Mouse (Mus musculus) cortical plate, adult 2 months (tissue): ENCODE results near the gene Ptprj. TPM values are rescaled to one million over a fixed set of nuclear protein-coding genes. Genes with fewer than 3 reads are reported as not detected.
"Not testable (repeated sequence)": the region's sequence is repeated elsewhere in the genome, so short reads cannot be mapped to it uniquely, and the experiment has no call there.

Experiments
- H3K27ac ChIP-seq: fragments of 200-500 bp; 2 replicates; pipeline ENCODE4 v1.5.1; 2012; ENCODE audit warnings: low read length, control low read depth, inconsistent platforms; ENCODE audit not compliant: insufficient read depth
- H3K4me1 ChIP-seq: fragments of 200-500 bp; 2 replicates; pipeline ENCODE4 v1.6.1; 2011; ENCODE audit warnings: low read length; ENCODE audit not compliant: control insufficient read depth, insufficient read depth
- H3K4me3 ChIP-seq: fragments of 200-500 bp; 2 replicates; pipeline ENCODE4 v1.5.1; 2011; ENCODE audit warnings: mild to moderate bottlenecking, low read length, control low read depth; ENCODE audit not compliant: insufficient read depth
- CTCF ChIP-seq: fragments of 200-500 bp; IDR thresholded peaks from 2 replicates; pipeline ENCODE4 v1.5.1; 2011; ENCODE audit warnings: mild to moderate bottlenecking, control low read depth, low read length; ENCODE audit not compliant: insufficient read depth; ENCODE audit errors: extremely low read depth
- POLR2A ChIP-seq: fragments of 200-500 bp; IDR thresholded peaks from 2 replicates; pipeline ENCODE4 v1.6.1; 2011; ENCODE audit warnings: mild to moderate bottlenecking, low read length, control low read depth; ENCODE audit not compliant: insufficient read depth; ENCODE audit errors: extremely low read depth
- polyA plus RNA-seq: library from polyadenylated mRNA; depleted of rRNA; stranded (reverse); fragments of >200 nt; gene quantifications from 2 replicates; pipeline ENCODE4 v1.2.3, GENCODE M21; 2012

Ptprj gene
- polyA plus RNA-seq, 1 experiment: 36.9 TPM

- no peak overlapping the region for H3K27ac ChIP-seq
Observed at GRCm38 (mm10) chr2:90452380-90452779, 128.1 kb downstream of the Ptprj start.

GRCm38 (mm10) chr2:90448967-90449740 is 131.3 kb downstream of the Ptprj start:
- Histone ChIP-seq H3K4me3 (no peak overlapping the region), H3K27ac (no peak overlapping the region), H3K4me1 (no peaks in the 10 kb centered on the region)
- TF ChIP-seq POLR2A (no peak), CTCF (no peak)

More at GRCm38 (mm10) chr2:90452380-90452779, 128.1 kb downstream of the Ptprj start:
- no peak overlapping the region for H3K4me3 ChIP-seq
- no peak for TF ChIP-seq POLR2A
- no peak for TF ChIP-seq CTCF
- H3K4me1 ChIP-seq: no peaks in the 10 kb centered on the region

- Histone ChIP-seq H3K4me1 (peaks cover 2% of the 10 kb centered on the region; the same call in 1 of the 2 replicates), H3K27ac (0 out of 2 replicates have a peak overlapping the region, but pooled peaks have one; percentile 2), H3K4me3 (no peak overlapping the region)
- TF ChIP-seq POLR2A: no peak
- TF ChIP-seq CTCF: no peak
Observed at GRCm38 (mm10) chr2:90443811-90444210, 136.6 kb downstream of the Ptprj start.

- H3K4me3 ChIP-seq, H3K4me1 ChIP-seq, H3K27ac ChIP-seq: not testable (repeated sequence)
Observed at GRCm38 (mm10) chr2:90441811-90442210, 138.6 kb downstream of the Ptprj start.

- H3K4me3 ChIP-seq, H3K4me1 ChIP-seq: not testable (repeated sequence)
Observed at GRCm38 (mm10) chr2:90440169-90440568, 140.3 kb downstream of the Ptprj start.

GRCm38 (mm10) chr2:90437453-90437852 is 143.0 kb downstream of the Ptprj start:
- not testable (repeated sequence) for H3K27ac ChIP-seq, H3K4me3 ChIP-seq, H3K4me1 ChIP-seq

More at GRCm38 (mm10) chr2:90440169-90440568, 140.3 kb downstream of the Ptprj start:
- not testable (repeated sequence) for H3K27ac ChIP-seq

- H3K4me1 ChIP-seq, H3K4me3 ChIP-seq, H3K27ac ChIP-seq: not testable (repeated sequence)
Observed at GRCm38 (mm10) chr2:90429782-90430181, 150.7 kb downstream of the Ptprj start.

GRCm38 (mm10) chr2:90428988-90429717 is 151.3 kb downstream of the Ptprj start:
- not testable (repeated sequence) for H3K27ac ChIP-seq, H3K4me3 ChIP-seq, H3K4me1 ChIP-seq

GRCm38 (mm10) chr2:90424937-90425336 is 155.5 kb downstream of the Ptprj start:
- H3K4me1 ChIP-seq, H3K27ac ChIP-seq, H3K4me3 ChIP-seq: not testable (repeated sequence)

GRCm38 (mm10) chr2:90422282-90422681 is 158.2 kb downstream of the Ptprj start:
- H3K4me1 ChIP-seq, H3K27ac ChIP-seq, H3K4me3 ChIP-seq: not testable (repeated sequence)

GRCm38 (mm10) chr2:90414110-90414821 is 166.2 kb downstream of the Ptprj start:
- H3K27ac ChIP-seq, H3K4me3 ChIP-seq, H3K4me1 ChIP-seq: not testable (repeated sequence)

GRCm38 (mm10) chr2:90398633-90399107 is 181.8 kb downstream of the Ptprj start, which contains the start of gene Olfr1274-ps:
TSS of gene Olfr1274-ps (plus strand) at chr2:90398683.
- H3K27ac ChIP-seq, H3K4me1 ChIP-seq, H3K4me3 ChIP-seq: not testable (repeated sequence)
